Mouse (Mus musculus) liver, adult 2 months (tissue): ENCODE measurements around the gene Stk16. TPM values are rescaled to one million over a fixed set of nuclear protein-coding genes. Genes with fewer than 3 reads are reported as not detected.

Experiments used
- DNase-seq: peaks from one replicate; pipeline ENCODE4 v3.0.0-alpha.2; 2011; ENCODE audit warnings: low read depth, low spot score; ENCODE audit errors: extremely low read depth
- H3K27ac ChIP-seq: fragments of 200-500 bp; replicated peaks from 2 replicates; pipeline ENCODE4 v1.5.1; 2012; ENCODE audit warnings: low read depth, mild to moderate bottlenecking, control low read depth, inconsistent platforms, low read length; ENCODE audit not compliant: insufficient read depth
- H3K27me3 ChIP-seq: fragments of 200-500 bp; 2 replicates; pipeline ENCODE4 v1.6.1; 2012; ENCODE audit warnings: mild to moderate bottlenecking, moderate library complexity, low read length, inconsistent platforms; ENCODE audit not compliant: control insufficient read depth, insufficient read depth
- H3K36me3 ChIP-seq: fragments of 200-500 bp; 2 replicates; pipeline ENCODE4 v1.6.1; 2012; ENCODE audit warnings: low read length, inconsistent platforms; ENCODE audit not compliant: control insufficient read depth, insufficient read depth
- H3K4me1 ChIP-seq: fragments of 200-500 bp; 2 replicates; pipeline ENCODE4 v1.6.1; 2011; ENCODE audit warnings: low read length; ENCODE audit not compliant: control insufficient read depth, insufficient read depth
- H3K4me3 ChIP-seq: fragments of 200-500 bp; 2 replicates; pipeline ENCODE4 v1.5.1; 2011; ENCODE audit warnings: low read depth, mild to moderate bottlenecking, control low read depth, low read length, moderate library complexity; ENCODE audit not compliant: insufficient read depth
- H3K79me2 ChIP-seq: fragments of 200-500 bp; 2 replicates; pipeline ENCODE4 v1.6.1; 2012; ENCODE audit warnings: inconsistent platforms, mild to moderate bottlenecking, low read length, moderate library complexity; ENCODE audit not compliant: control insufficient read depth, insufficient read depth
- H3K9ac ChIP-seq: fragments of 200-500 bp; 2 replicates; pipeline ENCODE4 v1.6.1; 2012; ENCODE audit warnings: low read depth, mild to moderate bottlenecking, control low read depth, inconsistent platforms, low read length
- CTCF ChIP-seq: fragments of 200-500 bp; IDR thresholded peaks from 2 replicates; pipeline ENCODE4 v1.5.1; 2011; ENCODE audit warnings: low read depth, low read length, control low read depth
- POLR2A ChIP-seq: fragments of 200-500 bp; IDR thresholded peaks from 2 replicates; pipeline ENCODE4 v1.6.1; 2011; ENCODE audit warnings: low read length, control low read depth; ENCODE audit not compliant: insufficient read depth; ENCODE audit errors: extremely low read depth
- WGBS: fragments of 180-500 bp; shearing (Covaris S2); methylation state at CpG from one replicate; pipeline ENCODE4 v1.1.7; 2018; 5-methylcytosine and 5-hydroxymethylcytosine counted together
- polyA plus RNA-seq: library from polyadenylated mRNA; depleted of rRNA; stranded (reverse); fragments of >200 nt; gene quantifications from 2 replicates; pipeline ENCODE4 v1.2.3, GENCODE M21; 2012
- total RNA-seq: library from RNA; depleted of rRNA; stranded (reverse); fragments of >200 nt; gene quantifications from 2 replicates; pipeline ENCODE4 v1.2.3, GENCODE M21; 2014

Gene Stk16
- total and polyA plus RNA-seq, 2 experiments: 57.3 to 221 TPM

- Histone ChIP-seq H3K36me3 (peaks cover 6% of the 10 kb centered on the region; the same call in 1 of the 2 replicates), H3K9ac (peak overlapping the region; percentile 69), H3K79me2 (peaks cover 8% of the 10 kb centered on the region; the same call in 1 of the 2 replicates), H3K27me3 (no peaks in the 10 kb centered on the region), H3K4me3 (peak overlapping the region; percentile 44), H3K4me1 (peaks cover 23% of the 10 kb centered on the region), H3K27ac (no peak overlapping the region)
- DNase-seq: no peak
- 30% methylated on average over 34 of the region's 34 CpGs for WGBS
- no peak for TF ChIP-seq POLR2A
- TF ChIP-seq CTCF: no peak
Observed at GRCm38 (mm10) chr1:75208967-75209678, 1.5 kb upstream of the Stk16 start.

GRCm38 (mm10) chr1:75211141-75211708 lies 587 bp downstream of the Stk16 start:
- peaks cover 14% of the 10 kb centered on the region; the same call in 1 of the 2 replicates for H3K36me3 ChIP-seq
- H3K27me3 ChIP-seq: no peaks in the 10 kb centered on the region
- H3K4me1 ChIP-seq: peaks cover 37% of the 10 kb centered on the region
- H3K79me2 ChIP-seq: peaks cover 8% of the 10 kb centered on the region; the same call in 1 of the 2 replicates
- H3K9ac ChIP-seq: peak overlapping the region; percentile 92
- TF ChIP-seq CTCF (no peak), POLR2A (no peak)
- peak; percentile 42 for DNase-seq
- peak overlapping the region; percentile 89 for H3K4me3 ChIP-seq
- 4% methylated on average over 17 of the region's 17 CpGs for WGBS
- peak overlapping the region; percentile 85 for H3K27ac ChIP-seq

GRCm38 (mm10) chr1:75212542-75212941 lies 1.9 kb downstream of the Stk16 start:
- H3K9ac ChIP-seq: peak overlapping the region; percentile 10; the same call in 1 of the 2 replicates
- no peak overlapping the region for H3K4me3 ChIP-seq
- no peaks in the 10 kb centered on the region for H3K27me3 ChIP-seq
- no peak for TF ChIP-seq CTCF
- no peak for TF ChIP-seq POLR2A
- peaks cover 8% of the 10 kb centered on the region; the same call in 1 of the 2 replicates for H3K79me2 ChIP-seq
- H3K27ac ChIP-seq: peak overlapping the region; percentile 95
- 18% methylated on average over 4 of the region's 4 CpGs for WGBS
- peaks cover 47% of the 10 kb centered on the region for H3K4me1 ChIP-seq
- DNase-seq: peak; percentile 88
- H3K36me3 ChIP-seq: peaks cover 16% of the 10 kb centered on the region; the same call in 1 of the 2 replicates

GRCm38 (mm10) chr1:75213096-75213495 lies 2.5 kb downstream of the Stk16 start:
- peak; percentile 45 for DNase-seq
- H3K4me3 ChIP-seq: no peak overlapping the region
- H3K27me3 ChIP-seq: no peaks in the 10 kb centered on the region
- H3K4me1 ChIP-seq: peaks cover 48% of the 10 kb centered on the region
- H3K36me3 ChIP-seq: peaks cover 16% of the 10 kb centered on the region; the same call in 1 of the 2 replicates
- TF ChIP-seq POLR2A: no peak
- TF ChIP-seq CTCF: no peak
- WGBS: 27% methylated on average over 7 of the region's 7 CpGs
- peaks cover 8% of the 10 kb centered on the region; the same call in 1 of the 2 replicates for H3K79me2 ChIP-seq
- peak overlapping the region; percentile 10; the same call in 1 of the 2 replicates for H3K9ac ChIP-seq
- peak overlapping the region; percentile 95 for H3K27ac ChIP-seq

- peaks cover 16% of the 10 kb centered on the region; the same call in 1 of the 2 replicates for H3K36me3 ChIP-seq
- peak overlapping the region; percentile 95 for H3K27ac ChIP-seq
- TF ChIP-seq CTCF (no peak), POLR2A (no peak)
- H3K27me3 ChIP-seq: no peaks in the 10 kb centered on the region
- H3K4me1 ChIP-seq: peaks cover 48% of the 10 kb centered on the region
- H3K9ac ChIP-seq: peak overlapping the region; percentile 44
- WGBS: 14% methylated on average over 2 of the region's 2 CpGs
- H3K4me3 ChIP-seq: no peak overlapping the region
- peaks cover 14% of the 10 kb centered on the region; the same call in 1 of the 2 replicates for H3K79me2 ChIP-seq
- DNase-seq: peak; percentile 96
Observed at GRCm38 (mm10) chr1:75214442-75214841, 3.8 kb downstream of the Stk16 start.

GRCm38 (mm10) chr1:75214886-75215285 lies 4.2 kb downstream of the Stk16 start:
- Histone ChIP-seq H3K9ac (peak overlapping the region; percentile 44), H3K4me1 (peaks cover 50% of the 10 kb centered on the region), H3K4me3 (no peak overlapping the region), H3K79me2 (peaks cover 14% of the 10 kb centered on the region; the same call in 1 of the 2 replicates), H3K27ac (peak overlapping the region; percentile 95), H3K36me3 (peaks cover 16% of the 10 kb centered on the region; the same call in 1 of the 2 replicates), H3K27me3 (no peaks in the 10 kb centered on the region)
- 19% methylated on average over 5 of the region's 5 CpGs for WGBS
- peak; percentile 85 for DNase-seq
- TF ChIP-seq POLR2A: no peak
- TF ChIP-seq CTCF: no peak
